Mouse (Mus musculus) stomach, postnatal 0 days (tissue): Measurements from ENCODE around the gene Gabra1.

Source experiments
- CTCF ChIP-seq: IDR thresholded peaks from 2 replicates; pipeline ENCODE4 v1.5.1; 2016; ENCODE audit warnings: antibody characterized with exemption, low read depth, mild to moderate bottlenecking, moderate library complexity
- EP300 ChIP-seq: optimal IDR thresholded peaks from 2 replicates; pipeline ENCODE3; 2016; ENCODE audit warnings: antibody characterized with exemption

DNA sequence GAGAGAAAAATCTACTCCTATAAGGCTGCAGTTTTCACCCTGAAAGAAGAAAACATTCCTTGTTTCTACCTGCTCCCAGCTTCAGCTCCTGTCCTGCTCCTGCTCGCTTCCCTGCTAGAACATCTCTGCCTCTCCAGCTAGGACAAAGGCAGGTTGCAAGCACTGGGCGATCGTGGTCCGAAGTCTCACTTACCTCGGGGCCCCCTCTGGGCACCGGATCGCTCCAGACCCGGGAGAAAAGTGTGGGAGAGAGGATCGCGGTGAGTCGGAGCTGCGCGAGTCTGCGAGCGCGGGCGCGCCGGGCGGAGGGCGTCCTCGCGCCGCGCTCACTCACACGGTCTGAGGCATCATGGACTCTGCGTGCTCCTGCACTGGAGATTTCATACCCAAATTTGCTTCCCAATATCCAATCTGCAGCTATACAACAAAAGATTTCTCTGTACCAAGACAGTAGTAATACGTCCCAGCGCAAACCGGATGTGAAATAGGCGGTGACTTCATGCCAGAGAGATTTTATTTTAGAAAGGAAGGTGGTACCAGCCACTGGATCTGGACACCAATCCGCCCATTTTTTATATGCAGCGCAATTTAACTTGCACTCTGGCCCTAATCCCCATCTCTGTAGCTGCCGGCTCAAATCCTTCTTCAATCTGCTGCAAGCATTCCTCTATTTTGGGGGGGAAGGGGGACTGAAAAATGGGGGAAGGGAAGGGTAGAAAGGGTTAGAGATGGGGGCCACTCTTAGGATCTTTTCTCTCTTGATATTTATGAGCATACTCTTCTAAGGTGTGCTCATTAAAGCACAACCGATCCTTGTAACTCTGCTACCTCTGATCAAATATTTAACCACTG is 531 bp downstream of the Gabra1 start:
- TF ChIP-seq CTCF, result no peak
- TF ChIP-seq EP300, result no peak
